Mouse (Mus musculus) lung, adult 2 months (tissue): ENCODE measurements at regions not wholly inside any gene's neighbourhood (a gene's known extent, or its start where the extent isn't known, plus 50 kb on each side); places are given as distances from the start of the nearest gene placed in this dataset.

Experiments used
- DNase-seq: peaks from one replicate; pipeline ENCODE4 v3.0.0; 2022
- H3K4me1 ChIP-seq: fragments of 200-500 bp; 2 replicates; pipeline ENCODE4 v1.6.1; 2011; ENCODE audit warnings: low read length; ENCODE audit not compliant: control insufficient read depth, insufficient read depth
- H3K4me3 ChIP-seq: fragments of 200-500 bp; replicated peaks from 2 replicates; pipeline ENCODE3; 2011; ENCODE audit warnings: low read depth, mild to moderate bottlenecking, control low read depth, low read length; ENCODE audit errors: extremely low read depth
- CTCF ChIP-seq: fragments of 200-500 bp; IDR thresholded peaks from 2 replicates; pipeline ENCODE4 v1.5.1; 2011; ENCODE audit warnings: mild to moderate bottlenecking, low read length, control low read depth; ENCODE audit not compliant: insufficient read depth
- POLR2A ChIP-seq: fragments of 200-500 bp; IDR thresholded peaks from 2 replicates; pipeline ENCODE4 v1.6.1; 2011; ENCODE audit warnings: low read depth, mild to moderate bottlenecking, control low read depth, low read length, borderline replicate concordance; ENCODE audit errors: extremely low read depth
- WGBS: fragments of 180-500 bp; shearing (Covaris S2); methylation state at CpG from one replicate; pipeline ENCODE4 v1.1.7; 2018; 5-methylcytosine and 5-hydroxymethylcytosine counted together

DNA sequence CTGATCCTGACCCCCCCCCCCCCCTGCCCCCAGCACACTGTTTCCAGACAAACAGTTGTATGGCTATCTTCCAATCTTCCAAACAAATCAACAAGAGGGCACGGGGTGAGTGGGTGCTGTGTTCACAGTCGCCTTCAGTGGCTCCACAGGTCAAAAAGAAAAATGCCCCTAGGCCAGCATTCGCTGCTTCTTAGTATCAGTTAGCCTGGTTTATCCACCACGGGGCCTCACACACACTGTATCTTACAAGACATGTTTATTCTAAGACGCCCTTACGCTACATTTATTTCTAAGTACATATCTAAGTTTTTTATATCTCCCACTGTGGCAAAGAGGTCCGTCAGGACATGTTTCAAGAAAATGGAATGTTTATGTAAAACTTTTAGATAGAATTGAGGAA, 177.4 kb upstream of the Satb2 start:
- no peak for TF ChIP-seq CTCF
- no peak for TF ChIP-seq POLR2A
- Histone ChIP-seq H3K4me1 (no peaks in the 10 kb centered on the region), H3K4me3 (no peak overlapping the region)
- 63% methylated on average over 7 of the region's 7 CpGs for WGBS
- no peak for DNase-seq

DNA sequence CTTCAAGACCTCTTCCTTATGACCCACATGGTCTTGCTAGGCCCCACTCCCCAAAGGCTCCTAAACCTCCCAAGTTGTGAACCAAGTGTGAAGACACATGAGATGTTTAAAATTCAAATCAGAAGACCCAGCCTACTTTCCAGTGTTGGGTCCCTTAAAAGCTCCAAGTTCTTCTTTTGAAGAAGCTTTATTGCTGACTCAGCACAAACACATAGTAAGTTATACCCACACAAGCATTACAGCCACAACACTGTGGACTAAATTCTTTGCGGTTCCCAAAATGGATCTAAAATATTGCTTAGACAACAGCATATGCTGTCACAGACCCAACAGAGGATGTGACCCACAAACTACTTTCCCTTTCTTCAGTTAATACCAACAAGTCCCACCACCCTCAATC, 186.0 kb upstream of the Satb2 start:
- 98% methylated on average over 1 of the region's 1 CpGs for WGBS
- H3K4me3 ChIP-seq, result no peak overlapping the region
- DNase-seq, result no peak
- TF ChIP-seq POLR2A, result no peak
- H3K4me1 ChIP-seq, result no peaks in the 10 kb centered on the region

DNA sequence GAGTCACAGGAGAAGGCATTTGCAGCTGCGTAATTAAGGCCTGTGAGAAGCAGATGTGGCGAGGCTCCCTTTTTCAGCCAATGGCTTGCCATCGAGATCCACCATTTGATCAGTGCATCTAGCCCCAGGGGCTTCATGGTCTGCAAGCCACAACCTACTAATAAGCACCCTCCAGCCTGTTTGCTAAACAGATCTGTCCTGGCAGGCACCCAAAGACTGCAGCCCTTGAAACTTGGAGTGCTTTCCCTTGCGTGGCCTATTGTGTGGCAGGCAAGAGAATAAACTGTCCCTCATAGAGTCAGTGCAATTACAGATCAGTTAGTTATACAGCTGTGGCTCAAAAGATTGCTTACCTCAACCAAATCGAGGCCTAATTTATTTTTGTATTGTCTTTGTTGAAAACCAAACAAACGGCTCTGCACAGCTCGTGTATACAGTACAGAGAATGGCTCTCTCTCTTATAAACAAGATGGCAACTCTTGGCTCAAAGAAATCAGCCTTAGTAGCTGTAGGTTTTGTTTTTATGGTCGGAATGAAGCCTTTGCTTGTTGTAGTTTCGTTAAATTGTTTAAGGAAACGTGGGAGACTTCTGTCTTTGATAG, 195.9 kb upstream of the Satb2 start:
- no peak for DNase-seq
- Histone ChIP-seq H3K4me3 (no peak overlapping the region), H3K4me1 (no peaks in the 10 kb centered on the region)
- 43% methylated on average over 10 of the region's 10 CpGs for WGBS
- TF ChIP-seq POLR2A, result no peak
- no peak for TF ChIP-seq CTCF

DNA sequence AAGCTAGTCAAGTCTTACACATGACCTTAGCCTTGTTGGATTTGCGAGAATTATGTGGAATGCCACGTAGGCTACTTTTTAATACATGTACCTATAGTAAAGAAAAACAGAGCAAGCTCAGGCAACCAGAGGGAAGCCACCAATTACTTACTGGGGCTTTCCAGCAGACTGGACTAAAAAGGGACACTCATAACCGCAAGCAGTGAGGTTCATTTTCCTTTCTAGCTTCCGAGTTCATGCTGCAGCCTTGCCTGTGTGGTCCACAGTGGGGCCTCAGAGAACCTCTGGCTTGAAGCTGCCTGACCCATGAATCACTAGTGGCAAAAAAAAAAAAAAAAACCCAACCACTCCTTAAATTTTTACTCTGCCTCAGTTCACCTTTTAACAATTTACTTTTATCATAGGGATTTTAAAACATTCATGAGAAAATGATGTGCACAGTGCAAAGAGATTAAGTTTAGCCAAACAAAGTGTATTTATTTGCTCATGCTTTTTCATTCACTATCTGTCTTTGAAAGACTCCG, 188.6 kb upstream of the 1700066M21Rik start:
- H3K4me3 ChIP-seq, result no peak overlapping the region
- DNase-seq, result no peak
- TF ChIP-seq CTCF (no peak), POLR2A (no peak)
- WGBS, result 80% methylated on average over 5 of the region's 5 CpGs
- H3K4me1 ChIP-seq, result no peaks in the 10 kb centered on the region

DNA sequence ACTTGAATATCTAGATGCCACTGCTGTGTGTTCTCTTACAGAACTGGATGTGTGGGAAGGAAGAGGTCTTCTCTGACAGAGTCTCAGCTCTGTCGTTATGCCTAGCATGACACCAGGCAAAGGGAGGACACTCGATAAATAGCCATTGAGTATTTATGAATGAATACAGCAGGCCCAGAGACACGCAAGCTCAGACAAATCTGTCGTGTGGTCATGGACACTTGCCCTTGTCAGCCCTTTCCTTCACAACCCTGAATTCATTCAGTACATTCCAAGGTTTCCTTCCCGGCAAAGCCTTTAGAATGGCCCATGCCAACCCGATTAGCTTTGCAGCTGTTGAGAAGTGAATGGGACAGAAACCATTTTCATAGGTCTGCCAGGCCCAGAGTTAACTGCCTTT, 176.1 kb upstream of the 1700066M21Rik start:
- Histone ChIP-seq H3K4me3 (no peak overlapping the region), H3K4me1 (no peaks in the 10 kb centered on the region)
- 62% methylated on average over 6 of the region's 6 CpGs for WGBS
- no peak for DNase-seq
- TF ChIP-seq POLR2A, result no peak
- no peak for TF ChIP-seq CTCF

DNA sequence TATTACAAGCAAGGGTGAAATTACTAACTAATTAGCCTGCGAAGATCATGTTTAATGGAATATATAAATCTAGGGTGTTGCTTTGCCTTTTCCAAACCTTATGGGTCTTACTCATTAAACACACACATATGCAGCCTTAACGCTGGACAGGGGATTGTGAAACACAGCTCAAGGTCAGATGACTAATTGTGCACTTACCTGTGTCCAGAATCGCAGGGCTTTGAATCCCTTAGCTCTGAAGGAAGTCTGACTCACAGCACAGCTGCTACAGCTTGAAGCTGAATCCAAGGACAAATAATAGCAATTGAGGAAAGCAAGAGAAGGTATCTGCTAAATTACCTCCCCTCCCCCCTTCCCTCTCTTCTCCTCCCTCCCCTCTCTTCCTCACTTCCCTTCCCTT, 173.1 kb upstream of the 1700066M21Rik start:
- DNase-seq, result no peak
- no peak for TF ChIP-seq POLR2A
- no peak for TF ChIP-seq CTCF

DNA sequence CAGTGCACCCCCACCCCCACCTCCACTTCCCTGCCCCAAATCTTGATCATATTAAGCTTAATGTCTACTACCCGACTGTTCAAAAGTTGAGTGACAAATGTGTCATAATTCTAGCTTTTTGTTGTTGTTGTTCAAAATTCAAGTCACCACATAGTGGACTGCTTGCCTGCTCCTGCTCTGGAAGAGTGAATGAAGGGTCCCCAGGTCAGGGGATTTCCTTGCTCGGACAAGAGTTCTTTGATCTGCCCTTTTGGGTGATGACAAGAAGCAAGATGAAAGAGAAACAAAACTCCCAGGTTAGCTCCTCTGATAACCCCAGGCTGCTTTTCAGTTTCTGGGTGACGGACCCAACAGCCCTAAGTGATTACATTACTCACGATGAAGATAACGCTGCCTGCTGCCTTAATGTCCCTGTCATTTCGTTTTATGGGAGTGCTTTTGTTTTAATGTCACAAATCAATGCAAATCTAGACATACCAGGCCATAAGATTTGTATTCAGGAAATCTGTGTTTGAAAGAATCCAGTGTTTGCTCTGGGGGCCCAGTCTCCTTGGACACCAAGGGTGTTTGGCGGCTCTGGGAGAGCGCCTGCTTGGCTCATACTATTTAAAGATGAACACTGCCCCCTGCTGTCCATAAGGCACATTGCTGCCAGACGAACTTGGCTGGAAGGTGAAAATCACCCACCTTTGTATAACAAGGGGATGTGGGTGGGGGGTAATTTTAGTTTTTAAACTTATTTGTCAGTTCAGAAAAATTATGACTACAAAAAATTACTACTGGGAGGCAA, 172.0 kb upstream of the 1700066M21Rik start:
- no peaks in the 10 kb centered on the region for H3K4me1 ChIP-seq
- no peak overlapping the region for H3K4me3 ChIP-seq
- 11% methylated on average over 9 of the region's 9 CpGs for WGBS
- peak; percentile 36 for DNase-seq
- peak; percentile 72 for TF ChIP-seq CTCF
- TF ChIP-seq POLR2A, result no peak

More for the DNA sequence above, 173.1 kb upstream of the 1700066M21Rik start:
- 41% methylated on average over 3 of the region's 3 CpGs for WGBS
- Histone ChIP-seq H3K4me3 (no peak overlapping the region), H3K4me1 (no peaks in the 10 kb centered on the region)

DNA sequence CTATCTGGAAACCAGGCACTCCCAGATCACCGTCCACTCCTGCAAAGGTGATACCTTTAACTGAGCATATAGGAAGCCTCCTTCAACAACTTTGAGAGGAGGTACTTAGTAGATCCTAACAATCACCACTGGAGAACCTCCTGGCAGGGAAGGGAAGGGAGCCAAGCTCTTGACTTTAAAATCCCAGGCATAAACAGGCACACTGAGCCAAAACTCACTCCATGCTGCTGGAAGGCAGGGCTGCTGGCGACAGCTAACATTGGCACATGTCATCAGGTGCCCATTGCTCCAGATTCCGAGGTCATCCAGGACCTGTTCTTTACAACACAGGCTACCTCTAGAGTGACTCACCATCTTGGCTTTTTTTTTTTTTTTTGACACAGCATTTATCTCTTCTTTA, 170.9 kb upstream of the 1700066M21Rik start:
- TF ChIP-seq POLR2A (no peak), CTCF (no peak)
- no peak overlapping the region for H3K4me3 ChIP-seq
- H3K4me1 ChIP-seq, result no peaks in the 10 kb centered on the region
- whole genome bisulfite sequencing, result 57% methylated on average over 3 of the region's 3 CpGs
- DNase-seq, result no peak

DNA sequence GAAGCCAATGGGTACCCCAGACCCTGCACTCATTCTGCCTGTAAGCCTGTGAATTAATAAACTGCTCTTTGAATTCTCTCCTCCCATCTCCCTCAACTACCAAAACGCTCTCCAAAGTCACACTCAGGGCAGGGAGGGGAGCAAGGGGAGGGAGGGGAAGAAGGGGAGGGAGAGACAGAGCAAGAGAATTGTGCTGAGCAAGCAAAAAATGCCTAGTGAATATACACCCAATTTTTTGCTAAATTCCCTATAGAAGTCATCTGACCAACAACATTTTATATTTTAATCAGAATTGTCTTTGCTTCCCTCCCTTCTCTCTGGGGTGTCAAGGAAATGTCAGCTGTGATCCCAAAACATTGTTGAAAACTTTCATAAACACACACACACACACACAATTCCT, 170.5 kb upstream of the 1700066M21Rik start:
- H3K4me3 ChIP-seq, result no peak overlapping the region
- TF ChIP-seq CTCF, result no peak
- no peak for TF ChIP-seq POLR2A
- H3K4me1 ChIP-seq, result no peaks in the 10 kb centered on the region
- no peak for DNase-seq
- 20% methylated on average over 1 of the region's 1 CpGs for WGBS

DNA sequence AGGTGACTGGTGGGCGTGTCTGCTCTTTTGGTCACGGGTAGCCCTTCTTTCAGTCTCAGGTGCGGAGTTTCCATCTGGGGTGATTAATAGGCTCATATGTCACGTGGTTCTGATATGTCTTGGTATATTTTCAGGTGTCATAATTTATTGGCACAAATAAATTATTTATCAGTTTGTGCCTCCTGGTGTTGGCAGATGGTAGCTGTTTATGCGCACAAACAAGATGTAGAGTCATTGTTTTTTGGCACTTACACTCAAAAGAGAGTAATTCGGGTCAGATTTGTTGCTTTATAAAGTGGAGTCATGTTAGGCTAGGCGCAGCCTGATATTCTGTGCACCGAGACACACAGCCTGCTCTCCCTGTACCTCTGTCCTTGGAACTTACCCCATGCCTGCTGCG, 169.0 kb upstream of the 1700066M21Rik start:
- Histone ChIP-seq H3K4me3 (no peak overlapping the region), H3K4me1 (no peaks in the 10 kb centered on the region)
- 70% methylated on average over 9 of the region's 9 CpGs for WGBS
- no peak for DNase-seq
- no peak for TF ChIP-seq POLR2A
- TF ChIP-seq CTCF, result no peak

DNA sequence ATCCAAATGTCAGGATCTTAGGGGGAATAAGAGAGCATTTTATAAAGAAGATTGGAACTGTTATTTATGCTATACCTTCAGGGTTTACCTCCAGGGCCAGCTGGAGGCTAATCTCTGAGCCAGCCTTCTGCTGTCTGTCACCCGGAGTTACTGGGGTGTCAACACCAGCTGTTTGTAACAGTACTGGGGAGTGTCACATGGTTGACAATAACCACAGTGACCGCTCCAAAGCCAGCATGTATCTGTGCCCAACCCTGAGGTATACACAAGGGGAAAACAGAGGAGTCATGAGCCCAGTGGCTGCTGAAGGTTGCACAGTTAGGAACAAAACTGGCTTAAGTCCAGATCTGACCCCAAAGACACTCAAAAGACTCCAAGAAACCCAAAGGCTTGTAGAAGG, 168.1 kb upstream of the 1700066M21Rik start:
- DNase-seq, result no peak
- no peak overlapping the region for H3K4me3 ChIP-seq
- peaks cover 1% of the 10 kb centered on the region; the same call in 1 of the 2 replicates for H3K4me1 ChIP-seq
- WGBS, result 50% methylated on average over 2 of the region's 2 CpGs
- no peak for TF ChIP-seq POLR2A
- TF ChIP-seq CTCF, result no peak
